Mouse (Mus musculus) hindbrain, embryonic 10.5 days (tissue): ENCODE data around the gene Erh. TPM values are rescaled to one million over a fixed set of nuclear protein-coding genes. Genes with fewer than 3 reads are reported as not detected.

Experiments used
- DNase-seq: peaks from one replicate; pipeline ENCODE4 v3.0.0-alpha.2; 2017; ENCODE audit warnings: low spot score
- H3K27ac ChIP-seq: fragments of 300-500 bp; sonication (generic); 2 replicates; pipeline ENCODE4 v1.5.1; 2016; ENCODE audit warnings: mild to moderate bottlenecking, moderate library complexity
- H3K27me3 ChIP-seq: fragments of 300-500 bp; sonication (generic); 2 replicates; pipeline ENCODE4 v1.6.1; 2016; ENCODE audit warnings: mild to moderate bottlenecking; ENCODE audit not compliant: poor library complexity, insufficient read depth, severe bottlenecking
- H3K36me3 ChIP-seq: fragments of 300-500 bp; sonication (generic); 2 replicates; pipeline ENCODE4 v1.6.1; 2016; ENCODE audit warnings: mild to moderate bottlenecking, moderate library complexity
- H3K4me1 ChIP-seq: fragments of 300-500 bp; sonication (generic); replicated peaks from 2 replicates; pipeline ENCODE4 v1.6.1; 2016; ENCODE audit warnings: mild to moderate bottlenecking
- H3K4me3 ChIP-seq: fragments of 300-500 bp; sonication (generic); 2 replicates; pipeline ENCODE4 v1.5.1; 2016; ENCODE audit warnings: mild to moderate bottlenecking, moderate library complexity
- H3K9me3 ChIP-seq: fragments of 300-500 bp; sonication (generic); 2 replicates; pipeline ENCODE4 v1.6.1; 2016; ENCODE audit warnings: mild to moderate bottlenecking, moderate library complexity
- WGBS: fragments of 180-500 bp; shearing (Covaris S2); methylation state at CpG from one replicate; pipeline ENCODE4 v1.1.7; 2016; 5-methylcytosine and 5-hydroxymethylcytosine counted together
- polyA plus RNA-seq: library from polyadenylated mRNA; unstranded; fragments of >200 nt; fragmentation: Nextera tagmentation; extraction: Ambion mirVana; gene quantifications from 2 replicates; pipeline ENCODE4 v1.2.1, GENCODE M21; 2016

Erh gene
- polyA plus RNA-seq, result 467 and 523 TPM in 2 replicates

DNA sequence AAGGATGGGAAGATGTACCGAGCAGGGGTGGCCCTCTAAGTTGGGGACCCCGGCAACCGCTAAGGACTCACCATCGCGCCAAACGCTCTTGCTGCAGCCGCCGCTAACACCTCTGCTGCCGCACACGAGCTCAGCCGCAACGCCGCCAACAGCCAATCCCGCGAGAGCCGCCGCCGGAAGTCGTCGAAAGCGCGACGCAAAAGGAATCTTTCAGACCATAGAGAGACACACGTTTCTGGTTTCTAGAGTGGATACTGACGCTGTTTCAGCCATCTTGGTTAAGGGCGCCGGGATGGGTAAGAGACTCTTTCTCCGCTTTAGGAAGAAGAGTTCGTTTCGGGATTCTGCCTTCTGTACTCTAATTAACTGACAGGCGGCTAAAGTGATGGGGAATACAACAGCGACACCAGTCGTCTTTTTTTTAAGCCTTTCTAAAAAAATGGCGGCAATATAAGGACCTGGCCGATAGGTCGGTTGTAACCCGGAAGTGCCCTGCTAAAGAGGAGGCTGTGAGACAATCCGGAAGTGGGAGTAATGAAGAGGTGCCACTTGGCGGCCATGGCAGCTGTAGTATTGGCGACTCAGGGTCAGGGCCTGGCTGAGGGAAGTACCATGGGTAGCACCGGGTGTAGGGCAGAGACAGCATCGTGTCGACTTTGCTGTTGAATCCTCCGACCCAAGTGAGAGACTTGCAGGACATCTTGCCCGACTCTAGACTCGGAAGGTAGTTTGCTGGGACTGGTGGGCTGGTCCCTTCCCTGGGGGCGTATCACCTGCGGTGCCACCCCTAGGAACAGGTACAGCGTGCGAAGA is at the start of gene Erh, which contains the start of gene Slc39a9:
TSS of gene Erh (minus strand) at position 649 of the 813 bp plus-strand sequence.
TSS of gene Slc39a9 (plus strand) at position 191 of the 813 bp plus-strand sequence.
- Histone ChIP-seq H3K36me3 (peaks cover 47% of the 10 kb centered on the region), H3K4me1 (peaks cover 41% of the 10 kb centered on the region), H3K27me3 (no peaks in the 10 kb centered on the region), H3K4me3 (peak within 1 kb of the TSS; percentile 99), H3K27ac (peak within 1 kb of the TSS; percentile 97), H3K9me3 (no peaks in the 10 kb centered on the region)
- DNase-seq, result peak; percentile 95
- WGBS, result under 1% methylated on average over 50 of the region's 50 CpGs

DNA sequence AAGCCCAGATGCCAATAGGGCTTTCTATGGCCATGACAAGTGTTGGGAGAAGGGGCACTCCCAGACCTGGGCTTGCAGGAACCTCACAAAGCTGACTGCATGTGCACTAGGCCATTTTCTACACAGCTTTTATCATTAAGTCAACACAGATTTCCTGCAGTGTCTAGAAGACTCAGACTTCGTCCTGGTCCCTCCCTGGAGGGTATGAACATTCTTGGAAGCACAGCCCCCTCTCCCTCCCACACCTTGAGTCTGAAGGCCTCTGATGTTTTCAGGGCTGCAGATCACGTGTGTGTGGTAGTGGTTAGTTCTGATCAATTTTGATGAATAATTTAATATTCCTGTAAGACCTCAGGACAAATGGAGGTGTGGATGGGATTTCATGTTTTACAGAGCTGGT is 49.6 kb upstream of the Erh start:
- no peak overlapping the region for H3K27ac ChIP-seq
- no peaks in the 10 kb centered on the region for H3K9me3 ChIP-seq
- 53% methylated on average over 2 of the region's 2 CpGs for WGBS
- no peaks in the 10 kb centered on the region for H3K36me3 ChIP-seq
- peaks cover 42% of the 10 kb centered on the region for H3K4me1 ChIP-seq
- H3K4me3 ChIP-seq, result no peak overlapping the region
- DNase-seq, result no peak
- H3K27me3 ChIP-seq, result peaks cover 70% of the 10 kb centered on the region

DNA sequence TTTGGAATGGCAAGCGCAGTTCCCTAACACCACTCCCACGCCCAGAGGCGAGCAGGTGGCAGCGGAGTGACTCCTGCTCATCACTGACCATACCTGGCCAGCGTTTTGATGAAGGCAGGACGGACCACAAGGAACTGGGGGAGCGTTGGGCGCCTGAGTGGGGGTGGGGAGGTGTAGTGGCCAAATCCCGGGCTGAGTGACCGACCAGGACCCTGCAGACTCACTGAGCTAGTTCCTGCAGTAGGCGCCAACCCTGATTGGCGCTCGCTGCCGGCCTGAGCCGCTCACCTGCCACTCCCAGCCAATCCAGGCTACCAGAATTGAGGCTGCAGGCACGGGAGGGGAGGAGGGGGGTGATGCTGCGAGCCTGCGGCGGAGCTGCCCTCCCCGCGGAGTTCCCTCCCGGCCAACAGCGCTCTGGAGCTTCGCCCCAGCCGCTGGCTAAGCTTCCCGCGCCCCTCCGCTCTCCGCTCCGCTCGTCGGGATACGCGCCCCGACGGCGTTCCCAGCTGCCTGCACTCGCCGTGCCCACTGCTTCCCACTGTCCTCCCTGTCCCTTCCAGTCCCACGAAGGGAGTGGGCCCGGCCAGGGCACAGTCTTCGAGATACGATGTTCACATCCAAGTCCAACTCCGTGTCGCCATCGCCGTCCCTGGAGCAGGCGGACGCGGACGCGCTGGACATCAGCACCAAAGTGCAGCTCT is 48.3 kb upstream of the Erh start, which contains the start of gene Plekhd1:
TSS of gene Plekhd1 (plus strand) at position 323 of the 704 bp plus-strand sequence.
- peaks cover 42% of the 10 kb centered on the region for H3K4me1 ChIP-seq
- no peaks in the 10 kb centered on the region for H3K36me3 ChIP-seq
- peaks cover 70% of the 10 kb centered on the region for H3K27me3 ChIP-seq
- H3K27ac ChIP-seq, result peak within 1 kb of the TSS; percentile 36; the same call in 1 of the 2 replicates
- peak; percentile 47 for DNase-seq
- H3K4me3 ChIP-seq, result peak within 1 kb of the TSS; percentile 51
- no peaks in the 10 kb centered on the region for H3K9me3 ChIP-seq
- WGBS, result 2% methylated on average over 52 of the region's 52 CpGs

DNA sequence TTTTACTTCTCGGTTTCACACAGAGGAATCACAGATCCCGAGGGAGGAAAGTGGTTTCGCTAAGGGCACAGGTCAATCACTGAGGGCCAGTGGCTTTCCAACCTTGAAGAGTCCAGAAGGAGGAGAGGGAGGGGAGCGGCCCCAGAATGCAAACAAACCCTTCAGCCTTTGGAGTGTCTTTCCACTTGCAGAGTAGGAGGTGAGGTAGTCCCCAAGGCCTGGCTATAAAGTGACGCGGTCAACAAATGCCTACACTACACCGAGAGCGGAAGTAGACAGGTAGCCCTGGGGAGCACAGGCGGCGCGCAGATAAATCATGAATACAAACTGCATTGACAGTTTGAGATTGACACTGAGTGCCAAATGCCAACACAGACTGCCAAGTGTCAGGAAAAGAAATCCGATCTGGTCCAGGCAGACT is 47.5 kb upstream of the Erh start:
- Histone ChIP-seq H3K27ac (no peak overlapping the region), H3K9me3 (no peaks in the 10 kb centered on the region), H3K27me3 (peaks cover 64% of the 10 kb centered on the region), H3K4me3 (peak overlapping the region; percentile 51), H3K36me3 (no peaks in the 10 kb centered on the region), H3K4me1 (peaks cover 42% of the 10 kb centered on the region)
- peak; percentile 13 for DNase-seq
- 12% methylated on average over 12 of the region's 12 CpGs for whole genome bisulfite sequencing

DNA sequence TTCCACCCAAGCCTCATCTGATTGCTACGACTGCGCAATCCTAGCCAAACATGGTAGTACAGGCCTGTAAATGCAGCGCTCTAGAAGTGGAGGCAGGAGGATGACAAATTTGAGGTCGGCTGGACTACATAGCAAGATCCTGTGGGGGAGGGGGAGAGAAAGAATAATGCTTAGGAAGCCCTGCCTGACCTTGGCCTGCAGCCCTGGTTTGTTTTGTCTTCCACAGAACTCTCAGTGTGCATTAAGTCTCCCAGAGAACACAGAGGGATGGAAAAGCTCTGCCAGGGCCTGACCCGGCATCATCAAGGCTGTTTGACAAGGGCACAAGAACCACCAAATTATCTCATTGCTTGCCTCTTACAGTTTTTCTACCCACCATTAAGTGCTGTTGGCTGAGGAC is 45.6 kb upstream of the Erh start:
- peak; percentile 8 for DNase-seq
- no peak overlapping the region for H3K4me3 ChIP-seq
- peaks cover 39% of the 10 kb centered on the region for H3K4me1 ChIP-seq
- H3K36me3 ChIP-seq, result no peaks in the 10 kb centered on the region
- peaks cover 53% of the 10 kb centered on the region for H3K27me3 ChIP-seq
- no peak overlapping the region for H3K27ac ChIP-seq
- no peaks in the 10 kb centered on the region for H3K9me3 ChIP-seq
- WGBS, result 61% methylated on average over 5 of the region's 5 CpGs

DNA sequence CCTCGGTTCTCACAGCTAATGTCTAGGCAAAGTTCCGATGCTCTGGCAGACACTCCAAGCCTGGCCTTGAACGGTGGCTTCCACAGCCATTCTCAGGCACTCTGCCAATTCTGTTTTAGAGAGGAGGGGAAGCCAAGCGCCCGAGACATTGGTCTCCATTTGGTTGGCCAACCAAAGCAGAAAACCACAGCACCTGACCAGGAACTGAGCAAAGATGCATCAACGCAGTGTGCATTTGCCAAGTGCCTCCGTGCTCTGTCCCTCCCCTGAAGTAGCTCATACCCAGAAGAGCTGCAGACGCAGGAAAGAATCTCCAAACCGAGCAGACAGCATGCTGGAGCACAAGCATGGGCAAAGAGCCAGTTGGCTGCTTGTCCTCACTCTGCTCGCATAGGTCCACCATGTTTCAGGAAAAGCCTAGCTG is 43.7 kb upstream of the Erh start:
- Histone ChIP-seq H3K9me3 (no peaks in the 10 kb centered on the region), H3K36me3 (no peaks in the 10 kb centered on the region), H3K4me3 (no peak overlapping the region), H3K27me3 (peaks cover 34% of the 10 kb centered on the region), H3K4me1 (peaks cover 30% of the 10 kb centered on the region), H3K27ac (no peak overlapping the region)
- 88% methylated on average over 10 of the region's 10 CpGs for WGBS
- DNase-seq, result no peak

DNA sequence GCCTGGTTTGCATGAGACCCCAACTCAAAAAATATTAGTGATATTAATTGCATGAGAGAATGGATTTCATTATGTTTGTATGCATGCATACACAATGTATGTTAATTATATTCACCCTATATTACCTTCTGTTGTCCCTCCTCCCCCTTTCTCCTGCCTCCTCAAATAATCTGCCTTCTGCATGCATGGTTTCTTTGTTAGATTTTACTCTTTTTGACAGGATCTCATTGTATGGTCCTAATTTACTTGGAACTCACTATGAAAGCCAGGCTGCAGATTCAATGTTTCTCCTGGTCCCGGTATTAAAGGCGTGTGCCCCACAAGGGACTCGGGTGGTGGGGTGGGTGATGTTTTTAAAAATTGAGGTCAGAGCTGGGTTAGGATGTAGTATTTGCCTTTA is 40.2 kb upstream of the Erh start:
- Histone ChIP-seq H3K27ac (no peak overlapping the region), H3K4me3 (no peak overlapping the region), H3K4me1 (no peaks in the 10 kb centered on the region), H3K9me3 (no peaks in the 10 kb centered on the region), H3K36me3 (peaks cover 9% of the 10 kb centered on the region), H3K27me3 (no peaks in the 10 kb centered on the region)
- 89% methylated on average over 3 of the region's 3 CpGs for WGBS
- no peak for DNase-seq

DNA sequence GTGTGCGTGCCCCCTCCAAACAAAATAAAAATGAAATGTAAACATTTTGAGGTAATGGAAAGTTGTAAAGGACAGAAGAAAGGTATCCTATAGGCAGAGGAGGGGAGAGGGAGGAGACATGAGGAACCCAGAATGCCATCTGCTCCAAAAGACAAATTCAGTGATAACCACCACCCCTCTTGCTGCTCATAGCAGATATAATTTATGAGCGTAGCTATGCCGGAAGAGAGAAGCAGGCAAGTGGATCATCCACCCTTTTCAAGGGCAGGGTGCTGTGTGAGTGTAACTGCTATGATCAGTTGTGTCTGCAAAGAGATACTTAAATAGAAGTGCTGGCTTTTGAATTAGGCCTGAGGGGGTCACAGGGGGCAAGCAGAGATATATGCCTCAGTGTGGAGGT is 39.4 kb upstream of the Erh start:
- peaks cover 14% of the 10 kb centered on the region for H3K36me3 ChIP-seq
- H3K9me3 ChIP-seq, result no peaks in the 10 kb centered on the region
- no peak overlapping the region for H3K4me3 ChIP-seq
- DNase-seq, result no peak
- no peak overlapping the region for H3K27ac ChIP-seq
- WGBS, result 96% methylated on average over 3 of the region's 3 CpGs
- H3K4me1 ChIP-seq, result no peaks in the 10 kb centered on the region
- no peaks in the 10 kb centered on the region for H3K27me3 ChIP-seq

DNA sequence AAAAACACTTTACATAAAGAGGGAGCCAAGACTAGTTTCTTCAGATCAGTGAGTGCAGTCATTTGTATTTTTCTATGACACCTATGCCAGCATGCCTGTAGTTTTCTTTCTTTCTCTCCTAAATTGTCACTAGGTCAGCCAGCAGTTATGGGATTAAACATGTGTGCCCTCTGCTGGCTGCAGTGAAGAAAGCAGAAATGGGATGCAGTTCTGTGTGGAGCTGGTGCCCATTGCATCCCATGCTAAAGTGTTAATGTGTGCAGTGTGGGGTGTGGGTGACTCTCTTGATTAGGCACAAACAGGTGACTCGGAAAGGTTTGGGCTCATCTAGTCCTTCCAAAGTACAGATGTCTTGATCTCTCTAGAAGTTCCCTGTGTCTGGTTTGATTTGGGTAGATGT is 37.2 kb upstream of the Erh start:
- Histone ChIP-seq H3K36me3 (peaks cover 33% of the 10 kb centered on the region), H3K27me3 (no peaks in the 10 kb centered on the region), H3K4me1 (no peaks in the 10 kb centered on the region), H3K9me3 (no peaks in the 10 kb centered on the region), H3K4me3 (no peak overlapping the region), H3K27ac (no peak overlapping the region)
- DNase-seq, result no peak
- WGBS, result 80% methylated on average over 1 of the region's 1 CpGs

DNA sequence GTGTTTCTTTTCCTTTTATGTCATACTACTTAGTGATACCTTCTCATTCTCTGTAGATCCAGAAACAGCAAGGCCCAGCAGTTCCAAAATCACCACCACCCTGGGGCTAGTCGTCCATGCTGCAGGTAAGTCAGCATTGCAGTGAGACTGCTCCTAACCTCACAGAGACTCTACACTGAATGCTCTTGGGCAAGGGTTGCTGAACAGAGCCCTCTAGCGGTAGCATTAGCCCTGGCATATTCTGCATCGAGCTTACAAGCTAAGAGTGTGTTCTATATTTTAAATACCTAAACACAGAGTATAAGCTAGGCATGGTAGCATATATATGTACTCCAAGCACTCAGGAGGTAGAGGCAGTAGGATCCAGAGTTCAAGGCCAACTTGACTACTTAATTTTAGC is 29.0 kb upstream of the Erh start:
- no peak overlapping the region for H3K27ac ChIP-seq
- H3K27me3 ChIP-seq, result no peaks in the 10 kb centered on the region
- WGBS, result 20% methylated on average over 3 of the region's 3 CpGs
- no peak overlapping the region for H3K4me3 ChIP-seq
- H3K9me3 ChIP-seq, result no peaks in the 10 kb centered on the region
- H3K4me1 ChIP-seq, result no peaks in the 10 kb centered on the region
- H3K36me3 ChIP-seq, result peaks cover 65% of the 10 kb centered on the region
- peak; percentile 38 for DNase-seq

DNA sequence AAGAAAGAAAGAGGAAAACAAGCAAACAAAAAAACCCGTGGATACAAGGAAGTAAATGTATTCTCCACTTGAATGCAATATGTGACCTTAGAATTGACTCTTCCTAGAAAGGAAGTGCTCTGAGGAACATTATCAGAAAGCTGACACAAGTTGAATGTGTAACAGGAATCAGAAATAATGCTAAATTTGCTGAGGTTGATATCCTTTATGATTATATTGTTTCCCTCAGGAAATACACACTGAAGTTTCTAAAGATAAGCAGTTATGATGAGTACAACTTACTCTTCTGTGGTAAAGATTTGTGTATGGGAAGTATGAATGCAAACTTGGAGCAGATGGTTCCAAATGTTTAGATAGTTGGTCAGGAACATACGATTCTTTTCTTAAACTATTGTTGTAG is 24.2 kb upstream of the Erh start:
- Histone ChIP-seq H3K4me1 (no peaks in the 10 kb centered on the region), H3K4me3 (no peak overlapping the region), H3K9me3 (no peaks in the 10 kb centered on the region), H3K27me3 (no peaks in the 10 kb centered on the region), H3K27ac (no peak overlapping the region), H3K36me3 (peaks cover 46% of the 10 kb centered on the region)
- DNase-seq, result no peak
- 90% methylated on average over 2 of the region's 2 CpGs for WGBS

DNA sequence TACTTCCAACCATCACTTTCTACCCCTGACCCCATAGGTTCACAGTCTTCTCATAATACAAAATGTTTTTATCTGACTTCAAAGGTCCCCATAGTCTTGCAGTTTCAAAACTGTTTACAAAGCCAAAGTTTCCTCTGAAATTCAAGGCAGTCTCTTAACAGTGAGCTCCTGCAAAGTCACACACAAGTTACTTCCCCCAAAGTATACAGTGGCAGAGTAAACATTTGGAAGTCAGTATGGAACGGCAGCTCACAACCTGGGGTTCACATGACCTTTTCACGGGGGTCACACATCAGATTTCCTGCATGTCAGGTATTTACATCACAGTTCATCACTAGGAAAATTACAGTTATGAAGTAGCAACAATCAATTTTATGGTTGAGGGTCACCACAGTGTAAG is 19.8 kb upstream of the Erh start:
- H3K4me3 ChIP-seq, result no peak overlapping the region
- no peak for DNase-seq
- WGBS, result 85% methylated on average over 2 of the region's 2 CpGs
- peaks cover 42% of the 10 kb centered on the region for H3K36me3 ChIP-seq
- H3K27ac ChIP-seq, result no peak overlapping the region
- H3K27me3 ChIP-seq, result no peaks in the 10 kb centered on the region
- no peaks in the 10 kb centered on the region for H3K9me3 ChIP-seq
- H3K4me1 ChIP-seq, result no peaks in the 10 kb centered on the region

DNA sequence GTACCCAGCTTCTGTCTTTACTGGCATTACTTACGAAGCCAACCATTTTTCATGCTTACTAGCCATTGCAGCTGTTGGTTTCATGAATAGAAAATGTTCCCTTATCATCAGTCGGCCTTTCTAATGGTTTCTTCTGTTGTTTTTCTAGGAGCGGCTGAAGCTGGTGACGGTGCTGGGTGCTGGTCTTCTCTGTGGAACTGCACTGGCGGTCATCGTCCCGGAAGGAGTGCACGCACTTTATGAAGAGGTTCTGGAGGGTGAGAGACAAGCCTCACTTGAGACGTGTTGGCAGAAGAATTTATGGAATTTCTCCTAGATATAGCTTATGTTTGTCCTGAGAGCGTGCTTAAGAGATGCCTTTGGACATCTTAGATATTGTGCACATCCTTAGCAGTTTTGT is 18.2 kb upstream of the Erh start:
- 95% methylated on average over 10 of the region's 10 CpGs for WGBS
- no peak overlapping the region for H3K27ac ChIP-seq
- no peak overlapping the region for H3K4me3 ChIP-seq

More for the DNA sequence above, 18.2 kb upstream of the Erh start:
- DNase-seq, result no peak
- Histone ChIP-seq H3K36me3 (peaks cover 29% of the 10 kb centered on the region), H3K27me3 (no peaks in the 10 kb centered on the region), H3K9me3 (no peaks in the 10 kb centered on the region), H3K4me1 (no peaks in the 10 kb centered on the region)
